Mouse (Mus musculus): Measurements from ENCODE around the gene Ap2a1.
A peak's percentile ranks its signal among the peaks of the same experiment; 100 is the strongest.

Gene Ap2a1

DNA sequence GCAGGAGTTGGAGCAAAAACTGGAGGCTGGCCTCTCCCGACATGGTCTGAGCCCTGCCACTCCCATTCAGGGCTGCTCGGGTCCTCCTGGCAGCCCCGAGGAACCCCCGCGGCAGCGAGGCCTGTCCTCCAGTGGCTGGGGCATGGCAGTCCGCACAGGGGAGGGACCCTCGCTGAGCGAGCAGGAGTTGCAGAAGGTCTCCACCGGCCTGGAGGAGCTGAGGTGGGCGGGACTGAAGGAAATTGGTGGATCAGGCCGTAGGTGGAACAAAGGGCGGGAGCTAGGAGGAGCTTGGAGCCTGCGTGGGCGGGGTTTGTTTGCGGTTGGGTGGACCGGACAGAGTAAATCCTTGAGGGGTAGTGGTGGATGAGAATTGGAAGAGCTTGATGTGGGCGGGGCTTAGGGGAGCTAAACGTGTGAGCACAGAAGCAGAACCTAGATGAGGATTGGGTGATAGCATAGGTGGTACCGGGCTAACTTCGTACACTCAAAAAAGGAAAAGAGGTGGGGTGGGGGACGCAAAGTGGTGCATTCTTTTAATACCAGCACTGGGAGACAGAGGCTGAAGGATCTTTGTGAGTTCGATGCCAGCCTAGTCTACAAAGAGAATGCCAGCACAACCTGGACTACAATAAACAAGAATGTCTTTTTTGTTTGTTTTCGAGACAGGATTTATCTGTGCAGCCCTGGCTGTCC is 23.5 kb upstream of the Ap2a1 start:
- DNase-seq (ENCODE audit: low spot score) = peak; percentile 80

DNA sequence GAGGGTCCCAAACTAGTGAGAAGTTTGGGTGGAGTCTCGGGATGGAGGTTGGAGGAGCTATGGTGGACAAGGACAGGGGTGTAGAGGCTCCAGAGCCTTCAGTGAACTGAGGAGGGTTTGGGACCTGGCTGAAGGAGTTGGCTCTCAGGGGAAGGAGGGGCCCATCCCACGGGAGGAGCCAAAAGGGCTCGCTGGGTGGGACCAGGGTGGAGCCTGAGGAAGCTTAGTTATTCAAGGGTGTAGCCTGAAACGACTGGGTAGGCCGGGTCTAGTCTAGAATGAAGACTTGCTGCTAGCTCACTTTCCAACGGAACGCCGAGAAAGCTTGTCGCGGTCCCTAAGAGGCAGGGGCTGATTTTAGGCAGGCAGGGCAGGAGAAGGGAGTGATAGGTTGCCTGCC is 22.7 kb upstream of the Ap2a1 start:
- DNase-seq (ENCODE audit: low spot score) = no peak

DNA sequence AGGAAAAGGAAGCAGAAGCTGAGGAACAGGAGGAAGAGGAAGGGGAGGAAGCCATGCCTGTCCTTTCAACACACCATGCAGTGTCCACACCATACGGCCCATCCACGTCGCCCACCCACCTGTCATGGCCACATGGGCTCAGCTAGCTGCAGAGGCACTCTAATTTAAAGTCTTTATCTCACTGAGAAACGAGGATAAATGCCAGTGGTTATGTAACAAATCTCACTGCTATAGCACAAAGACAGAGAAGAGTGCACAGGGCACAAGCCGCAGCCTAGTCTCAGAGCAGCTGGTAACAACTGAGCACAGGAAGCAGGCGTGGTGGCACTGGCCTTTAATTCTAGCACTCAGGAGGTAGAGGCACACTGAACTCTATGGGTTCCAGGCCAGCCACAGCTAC is 20.6 kb upstream of the Ap2a1 start:
- DNase-seq (ENCODE audit: low spot score) = no peak

DNA sequence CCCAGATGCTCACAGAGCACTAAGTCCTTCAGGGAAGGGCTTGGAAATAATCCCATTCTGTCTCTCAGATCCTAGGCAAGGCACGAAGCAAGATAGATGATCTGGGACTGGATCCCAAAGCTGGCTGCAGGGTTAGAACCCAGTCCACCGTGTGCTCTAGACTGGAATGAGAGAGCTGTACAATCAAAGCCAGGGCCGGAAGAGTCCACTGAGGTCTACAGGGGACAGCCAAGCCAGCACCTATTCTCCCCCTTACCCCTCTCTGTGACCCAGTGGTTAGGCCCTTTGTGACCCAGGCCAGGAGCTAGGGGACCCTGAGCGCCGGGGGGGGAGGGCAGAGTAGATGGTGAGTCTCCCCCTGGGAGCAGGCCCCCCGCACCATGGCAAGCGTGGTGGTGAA is 13.6 kb upstream of the Ap2a1 start, which contains the start of gene Tsks:
TSS of gene Tsks (plus strand) at position 301 of the 400 bp plus-strand sequence.
- DNase-seq (ENCODE audit: low spot score) = no peak

DNA sequence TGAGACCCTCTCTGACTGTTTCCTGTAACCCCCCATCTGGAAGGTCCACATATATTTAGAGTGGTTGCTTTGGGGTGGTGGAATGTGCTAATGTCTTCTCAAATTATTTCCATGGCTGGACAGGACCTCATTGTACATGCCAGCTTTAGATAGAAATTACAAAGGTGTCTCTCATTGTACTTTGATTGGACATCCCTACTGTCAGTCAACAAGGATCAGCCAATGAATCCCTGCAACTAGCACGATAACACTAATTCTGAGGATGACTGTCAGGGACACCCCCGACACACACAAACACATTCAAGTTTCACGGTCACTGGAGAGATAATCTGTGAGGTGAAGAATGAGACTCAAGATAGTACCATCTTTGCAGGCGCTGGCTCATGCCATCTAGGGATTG is 9.4 kb upstream of the Ap2a1 start:
- DNase-seq (ENCODE audit: low spot score) = no peak

DNA sequence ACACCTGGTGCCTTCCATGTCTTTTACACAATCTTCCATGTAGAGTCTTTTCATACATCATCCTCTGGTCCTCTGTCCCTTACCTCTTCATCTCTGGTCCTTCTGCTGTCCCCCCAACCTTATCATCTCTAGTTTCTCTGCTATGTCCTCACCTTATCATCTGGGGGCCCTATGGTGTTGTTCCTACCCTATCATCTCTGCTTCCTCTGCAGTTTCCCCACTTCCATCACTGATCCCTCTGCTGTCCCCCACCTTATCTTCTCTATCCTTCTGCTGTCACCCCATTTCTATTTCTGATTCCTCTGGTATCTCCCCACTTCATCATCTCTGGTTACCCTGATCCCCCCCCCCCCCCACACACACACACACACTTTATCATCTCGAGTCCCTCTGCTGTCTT is 726 bp downstream of the Ap2a1 start:
- no peak for DNase-seq (ENCODE audit: low spot score)

DNA sequence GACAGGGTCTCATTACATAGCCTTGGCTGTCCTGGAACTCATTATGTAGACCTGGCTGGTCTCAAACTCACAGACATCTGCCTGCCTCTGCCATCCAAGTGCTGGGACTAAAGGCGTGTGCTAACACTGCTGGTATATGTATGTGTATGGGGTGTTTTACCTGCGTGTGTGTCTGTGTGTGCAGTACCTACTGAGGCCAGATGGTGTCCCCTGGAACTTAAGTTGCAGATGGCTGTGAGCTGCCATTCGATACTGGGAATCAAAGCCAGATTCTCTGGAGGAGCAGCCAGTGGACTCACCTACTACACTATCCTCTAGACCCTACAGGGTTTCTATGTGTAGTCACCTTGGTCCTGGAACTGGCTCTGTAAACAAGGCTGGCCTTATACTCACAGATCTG is 3.8 kb downstream of the Ap2a1 start:
- DNase-seq (ENCODE audit: low spot score) = no peak

DNA sequence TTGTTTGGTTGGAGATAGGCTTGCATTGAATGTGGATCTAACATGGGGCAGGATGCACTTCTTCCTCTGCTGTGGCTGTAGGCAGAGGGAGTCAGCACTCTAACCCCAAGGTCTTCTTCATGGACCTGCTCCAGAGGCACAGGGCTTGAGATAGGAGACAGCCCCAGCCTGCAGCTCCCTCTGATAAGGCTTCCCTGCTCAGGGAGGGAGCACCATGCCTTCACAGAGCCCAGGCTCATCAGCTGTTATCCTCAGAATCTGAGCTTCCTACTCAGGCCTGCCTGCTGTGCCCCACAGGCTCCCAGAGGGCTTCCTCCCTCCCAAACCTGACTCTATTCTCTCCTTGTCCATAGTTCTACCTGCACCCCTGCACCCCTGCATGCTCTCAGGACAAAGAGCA is 6.8 kb downstream of the Ap2a1 start:
- no peak for DNase-seq (ENCODE audit: low spot score)

DNA sequence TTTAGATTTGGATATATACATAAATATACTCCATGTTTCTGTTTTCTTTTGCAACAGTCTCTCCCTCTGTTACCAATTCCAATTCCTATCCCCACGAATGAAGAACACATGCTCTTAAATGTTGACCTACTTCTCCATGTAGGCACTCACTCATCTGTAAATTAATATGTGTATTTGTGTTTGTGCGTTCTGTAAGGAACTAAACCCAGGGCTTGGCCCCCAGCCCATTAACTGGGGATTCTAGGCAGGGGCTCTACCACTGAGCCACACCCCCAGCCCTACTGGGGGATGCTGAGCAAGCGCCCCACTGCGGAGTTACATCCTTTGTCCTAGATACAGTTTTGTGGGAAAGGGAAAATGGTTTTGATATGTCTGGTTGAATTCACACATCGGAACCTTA is 10.2 kb downstream of the Ap2a1 start:
- DNase-seq (ENCODE audit: low spot score) = no peak

DNA sequence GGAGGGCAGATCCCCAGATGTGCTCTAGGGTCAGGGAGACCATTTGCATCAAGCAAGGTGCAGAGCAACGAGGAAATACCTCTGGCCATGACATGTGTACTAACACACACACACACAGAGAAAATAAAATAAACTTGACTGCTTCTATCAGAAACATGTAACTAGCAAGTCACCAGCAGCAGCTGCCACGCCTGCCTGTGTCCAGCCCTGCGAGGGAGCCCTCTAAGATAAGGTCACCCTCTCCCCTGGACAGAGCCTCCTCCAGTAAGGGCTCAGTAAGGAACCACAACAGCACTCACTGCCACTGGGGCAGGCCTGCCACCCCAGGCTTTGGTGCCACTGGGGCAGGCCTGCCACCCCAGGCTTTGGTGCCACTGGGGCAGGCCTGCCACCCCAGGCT is 11.1 kb downstream of the Ap2a1 start:
- no peak for DNase-seq (ENCODE audit: low spot score)

DNA sequence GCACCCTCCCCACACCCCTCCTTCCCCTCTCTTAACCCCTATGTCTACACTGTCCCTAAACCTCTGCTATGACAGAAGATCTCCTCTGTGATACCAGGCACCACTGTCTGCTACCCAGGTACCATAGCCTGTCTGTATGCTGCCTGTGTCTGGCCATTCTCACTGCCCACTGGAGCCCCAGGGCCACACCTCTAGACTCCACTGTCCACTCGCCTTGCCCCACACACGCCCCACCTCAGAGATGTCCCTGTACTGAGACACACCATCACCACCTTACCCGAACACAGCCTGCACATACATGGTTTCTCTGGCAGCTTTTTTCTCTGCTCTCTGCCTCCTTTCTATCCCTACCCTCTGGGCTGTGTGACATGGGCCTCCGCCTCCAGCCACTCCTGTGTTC is 12.4 kb downstream of the Ap2a1 start:
- DNase-seq (ENCODE audit: low spot score) = no peak

DNA sequence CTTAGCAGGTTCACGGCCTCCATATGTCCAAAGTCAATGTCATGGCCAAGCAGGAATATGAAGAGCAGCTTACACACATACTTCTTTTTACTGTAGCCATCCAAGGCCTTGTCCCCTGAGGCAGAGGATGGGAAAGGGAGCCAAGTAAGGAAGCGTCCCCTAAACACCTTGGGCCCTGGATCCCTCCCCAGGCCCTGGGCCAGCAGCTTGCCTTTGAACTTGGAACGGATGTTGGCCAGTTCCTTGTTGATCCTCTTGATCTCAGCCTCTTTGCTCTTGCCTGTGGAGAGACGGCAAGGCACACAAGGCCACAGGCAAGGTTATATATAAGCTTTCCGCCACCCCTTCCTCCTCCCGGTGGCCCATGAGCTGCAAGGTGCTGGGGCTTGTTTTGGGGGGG is 13.1 kb downstream of the Ap2a1 start:
- no peak for DNase-seq (ENCODE audit: low spot score)

DNA sequence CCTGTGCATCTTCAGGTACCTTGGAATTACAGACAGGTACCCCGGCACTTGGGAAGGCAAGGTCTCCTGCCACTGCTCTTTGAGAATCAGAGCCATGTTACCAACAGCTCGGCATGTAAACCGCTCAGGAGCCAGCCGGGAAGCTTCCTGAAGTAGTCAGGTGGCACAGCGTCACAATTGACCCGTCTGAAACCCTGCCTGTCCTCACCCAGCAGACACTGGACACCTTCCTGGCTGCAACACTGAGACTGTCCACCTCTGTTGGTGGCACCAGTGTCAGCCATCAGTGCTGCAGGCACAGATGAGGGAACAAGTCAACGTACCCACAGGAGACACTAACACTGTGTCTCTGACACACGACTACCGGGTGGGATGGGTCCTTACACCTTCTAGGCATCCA is 14.0 kb downstream of the Ap2a1 start:
- no peak for DNase-seq (ENCODE audit: low spot score)

DNA sequence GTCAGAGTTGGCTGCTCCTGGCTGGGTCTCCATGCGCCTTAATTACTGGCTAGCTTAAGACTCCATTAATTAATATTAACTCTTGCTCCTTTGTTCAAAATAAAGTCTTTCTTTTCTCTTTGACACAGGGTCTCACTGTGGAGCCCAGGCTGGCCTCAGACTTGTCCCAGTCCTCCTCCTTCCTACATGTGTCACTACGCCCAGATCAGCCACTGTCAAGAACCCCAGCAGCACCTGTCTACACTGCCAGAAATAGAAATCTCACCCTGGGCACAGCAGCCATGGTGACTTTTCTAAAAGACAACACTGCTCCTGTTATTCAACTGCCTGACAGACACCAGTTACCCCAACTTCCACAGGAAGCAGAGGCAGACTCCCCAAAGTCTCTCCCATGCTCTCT is 14.9 kb downstream of the Ap2a1 start:
- DNase-seq (ENCODE audit: low spot score) = no peak

DNA sequence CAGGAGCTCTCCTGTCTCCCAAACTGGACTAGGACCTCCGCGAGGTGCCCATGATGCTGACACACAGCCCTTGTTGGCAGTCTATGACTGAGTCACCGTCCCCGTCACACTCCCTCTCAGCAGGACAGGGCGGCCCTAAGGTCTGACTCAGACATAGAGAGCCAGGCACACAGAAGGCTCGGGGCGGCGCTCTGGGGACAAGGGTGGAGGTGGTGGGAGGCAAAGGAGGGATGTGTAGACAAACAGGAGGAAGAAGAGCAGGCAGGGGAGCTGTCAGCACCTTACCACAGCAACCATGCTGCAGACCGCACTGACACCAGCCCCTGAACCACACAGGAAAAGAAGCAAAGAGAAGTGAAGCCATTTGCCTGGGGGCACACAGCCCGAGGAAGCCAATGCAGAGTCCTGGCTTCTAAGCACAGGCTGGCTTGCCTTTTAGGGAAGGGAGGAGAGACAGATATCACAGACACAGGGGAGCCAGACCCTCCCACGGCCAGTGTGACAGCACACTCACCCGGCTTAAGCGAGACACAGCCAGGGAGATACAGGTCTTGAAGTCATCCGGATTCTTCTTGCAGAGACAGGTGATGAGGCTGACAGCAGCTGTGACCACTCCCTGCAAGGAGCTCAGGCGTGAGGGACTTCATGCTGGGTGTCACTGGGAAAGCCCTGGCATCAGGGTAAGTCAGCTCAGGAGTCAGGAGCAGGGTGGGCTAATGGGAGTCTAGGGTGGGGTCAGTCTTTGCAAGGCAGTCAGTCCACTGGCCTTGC is 20.4 kb downstream of the Ap2a1 start:
- DNase-seq (ENCODE audit: low spot score) = no peak

DNA sequence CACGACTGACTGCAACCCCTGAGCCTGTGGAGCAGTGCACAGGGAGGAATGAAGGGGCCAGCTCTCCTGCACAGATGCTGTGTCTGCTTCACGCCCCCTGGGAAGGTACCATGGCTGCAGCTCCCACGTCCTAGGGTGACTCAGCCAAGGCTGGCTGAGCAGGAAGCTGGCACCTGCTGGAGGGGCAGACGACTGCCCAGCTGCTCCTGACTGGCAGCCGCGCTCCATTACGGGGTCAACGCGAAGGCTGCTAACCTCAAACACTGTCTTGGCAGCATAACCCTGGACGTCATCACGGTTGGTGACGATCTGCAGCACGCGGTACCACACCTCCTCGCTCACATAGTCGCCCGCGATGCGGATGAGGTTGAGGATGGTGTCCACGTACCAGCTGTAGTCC is 23.9 kb downstream of the Ap2a1 start:
- no peak for DNase-seq (ENCODE audit: low spot score)

DNA sequence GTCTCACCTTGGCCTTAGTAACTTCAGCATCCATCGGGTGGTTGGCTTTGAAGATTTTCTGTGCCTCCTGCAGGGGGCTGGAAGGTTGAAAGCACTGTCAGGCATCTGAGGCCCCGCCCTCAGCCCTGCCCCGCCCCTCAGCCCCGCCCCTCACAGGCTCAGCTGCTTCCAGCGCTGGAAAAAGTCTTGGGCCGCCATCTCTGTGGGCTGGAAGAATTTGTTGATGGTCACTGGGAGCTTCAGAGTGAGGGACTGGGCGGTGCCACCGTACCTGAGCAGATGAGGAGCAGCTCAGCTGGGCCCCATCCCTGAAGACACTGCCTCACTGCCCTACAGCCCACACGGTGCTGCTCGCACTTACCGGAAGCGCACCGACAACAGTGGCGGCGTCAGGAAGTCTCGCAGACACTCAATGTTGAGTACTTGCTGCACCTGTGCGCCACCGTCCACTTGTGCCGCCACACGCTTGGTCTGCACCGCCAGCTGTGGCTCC is 28.0 kb downstream of the Ap2a1 start:
- DNase-seq (ENCODE audit: low spot score) = no peak

DNA sequence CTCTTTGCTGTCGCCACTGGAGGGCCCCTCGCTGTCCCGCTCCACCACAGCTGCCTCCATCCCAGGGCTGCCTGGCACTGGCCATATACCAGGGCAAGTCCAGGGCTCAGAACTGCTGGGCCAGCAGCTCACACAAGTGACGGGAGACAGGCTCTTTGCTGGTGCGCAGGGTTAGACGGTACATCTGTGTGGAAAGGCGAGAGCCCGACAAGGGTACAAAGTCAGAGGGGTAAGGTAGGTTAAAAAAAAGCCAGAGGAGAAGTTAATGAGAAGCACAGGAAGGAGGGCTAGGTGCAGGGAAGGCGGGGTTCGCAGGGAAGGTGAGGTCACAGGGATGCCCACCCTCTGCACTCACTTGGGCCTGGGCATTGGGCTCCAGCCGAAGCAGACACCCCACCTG is 28.7 kb downstream of the Ap2a1 start:
- DNase-seq (ENCODE audit: low spot score) = no peak

DNA sequence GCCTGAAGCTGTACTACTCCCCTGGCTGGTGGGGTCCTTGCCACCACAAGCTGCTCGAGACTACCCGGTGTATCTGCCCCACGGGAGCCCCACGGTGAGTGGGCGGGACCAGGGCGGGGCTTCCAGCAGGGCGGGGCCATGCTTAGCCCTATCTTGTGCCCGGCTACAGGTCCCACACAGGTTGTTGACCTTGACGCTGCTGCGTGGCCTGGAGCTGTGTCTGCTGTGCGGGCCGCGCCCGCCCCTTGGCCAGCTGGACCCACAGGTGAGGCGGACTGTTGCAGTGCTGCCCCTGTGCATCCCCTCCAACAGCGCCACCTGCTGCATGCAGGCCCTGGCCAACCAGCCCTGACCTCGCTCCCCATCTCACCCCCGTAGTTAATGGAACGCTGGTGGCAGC is 30.7 kb downstream of the Ap2a1 start:
- no peak for DNase-seq (ENCODE audit: low spot score)

DNA sequence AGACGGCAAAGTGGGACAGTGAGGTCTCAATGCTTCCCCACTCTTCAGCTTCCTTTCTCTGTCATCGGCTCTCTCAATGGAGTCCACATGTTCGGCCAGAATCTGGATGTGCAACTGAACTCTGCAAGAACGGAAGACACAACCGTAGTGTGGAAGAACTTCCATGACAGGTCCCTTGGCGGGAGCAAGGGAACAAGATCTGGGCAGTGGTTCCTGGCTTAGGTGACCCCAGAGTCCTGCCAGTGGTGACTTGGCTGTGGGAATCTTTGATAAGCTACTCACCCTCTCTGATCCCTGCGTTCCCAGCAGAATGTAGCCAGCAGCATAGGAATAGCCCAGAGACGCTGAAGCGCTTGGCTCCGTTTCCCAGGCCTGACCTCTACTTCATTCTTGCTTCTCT is 32.8 kb downstream of the Ap2a1 start:
- DNase-seq (ENCODE audit: low spot score) = no peak

DNA sequence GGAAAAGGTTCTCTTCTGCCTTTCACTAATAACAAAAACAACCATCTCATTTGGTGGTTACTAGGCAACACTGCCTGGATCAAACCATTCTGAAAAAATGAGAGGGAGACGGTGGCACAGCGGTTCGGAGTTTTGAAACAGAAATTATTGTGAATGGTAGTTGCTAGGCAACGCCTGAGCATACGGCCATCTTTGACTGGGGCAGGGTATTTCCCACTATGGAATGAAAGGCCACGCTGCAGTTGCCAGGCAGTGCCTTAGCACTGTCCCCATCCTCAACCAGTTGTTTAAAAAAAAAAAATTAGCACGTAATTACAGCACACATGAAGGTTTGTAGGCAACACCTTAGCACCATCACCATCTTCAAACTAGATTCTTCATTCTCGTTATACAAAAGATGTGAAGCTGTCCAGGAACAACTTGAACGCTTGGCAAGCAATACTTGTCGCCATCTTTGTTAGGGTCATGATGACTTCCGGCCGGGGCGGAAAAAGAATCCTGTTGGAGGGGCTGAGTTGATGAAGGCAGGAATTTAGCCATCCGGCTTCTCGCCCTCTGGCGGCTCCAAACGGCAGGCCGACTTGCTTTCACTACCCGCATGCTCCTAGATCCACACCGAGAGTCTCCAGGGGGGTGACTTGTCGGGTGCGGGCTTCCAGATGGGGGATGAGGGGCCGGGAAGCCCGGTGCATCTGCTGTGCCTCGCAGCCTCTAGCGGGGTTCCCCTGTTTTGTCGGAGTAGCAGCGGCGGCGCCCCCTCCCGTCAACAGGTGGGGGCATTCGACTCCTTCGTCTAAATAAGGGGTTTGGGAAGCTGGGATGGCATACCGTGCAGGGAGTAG is 33.5 kb downstream of the Ap2a1 start, which contains the start of gene Fuz:
TSS of gene Fuz (plus strand) at position 487 of the 842 bp plus-strand sequence.
- peak; percentile 92 for DNase-seq (ENCODE audit: low spot score)

DNA sequence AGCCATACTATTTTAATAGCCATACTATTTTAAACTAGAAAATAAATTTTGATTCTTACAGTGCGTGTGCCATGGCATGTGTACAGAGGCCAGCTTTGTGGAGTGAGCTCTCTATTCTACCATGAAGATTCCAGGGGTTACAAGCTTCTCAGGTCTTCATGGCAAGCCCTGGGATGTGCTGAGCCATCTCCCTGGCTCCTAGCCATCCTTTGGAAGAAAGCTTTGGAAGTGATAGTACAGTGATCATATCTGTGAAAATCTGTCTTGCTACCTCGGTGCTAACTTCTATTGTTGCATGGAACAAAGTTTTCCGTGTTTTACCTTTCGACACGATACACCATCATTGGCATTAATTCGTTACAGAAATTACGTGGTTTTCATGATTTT is 34.1 kb downstream of the Ap2a1 start:
- no peak for DNase-seq (ENCODE audit: low spot score)

DNA sequence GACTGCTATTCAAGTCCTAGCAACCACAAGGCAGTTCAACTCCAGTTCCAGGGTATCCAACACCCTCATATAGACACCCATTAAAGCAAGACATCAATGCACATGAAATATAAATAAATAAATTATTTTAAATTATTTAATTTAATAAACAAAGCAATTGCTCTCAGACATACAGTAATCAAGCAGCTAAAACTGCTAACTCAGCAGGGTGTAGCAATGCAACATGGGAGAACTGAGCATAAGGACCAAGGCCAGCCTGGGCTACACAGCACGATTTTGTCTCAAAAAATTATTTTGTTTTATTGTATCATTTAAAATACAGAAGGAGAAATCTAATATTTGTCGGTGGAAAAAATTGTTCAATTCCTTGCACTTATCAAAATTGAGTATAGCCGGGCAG is 35.1 kb downstream of the Ap2a1 start:
- no peak for DNase-seq (ENCODE audit: low spot score)
